Mouse (Mus musculus) myocyte (in vitro differentiated cells): ENCODE measurements around the gene Spag6l.

Experiments used
- E2F4 ChIP-seq: IDR thresholded peaks from one replicate; pipeline ENCODE4 v1.6.1; 2011; ENCODE audit warnings: mild to moderate bottlenecking, control low read depth, moderate library complexity; ENCODE audit not compliant: insufficient read depth
- MAX ChIP-seq: IDR thresholded peaks from one replicate; pipeline ENCODE4 v1.6.1; 2011; ENCODE audit warnings: low read depth, mild to moderate bottlenecking, control low read depth
- POLR2A ChIP-seq: IDR thresholded peaks from one replicate; pipeline ENCODE4 v1.6.1; 2011; ENCODE audit warnings: low read depth, mild to moderate bottlenecking, control low read depth, moderate library complexity; ENCODE audit not compliant: insufficient read length
- POLR2AphosphoS2 ChIP-seq: IDR thresholded peaks from one replicate; pipeline ENCODE4 v1.6.1; 2011; ENCODE audit warnings: low read depth, control low read depth; ENCODE audit not compliant: insufficient read length
- TCF12 ChIP-seq: IDR thresholded peaks from one replicate; pipeline ENCODE4 v1.6.1; 2011; ENCODE audit warnings: mild to moderate bottlenecking, control low read depth; ENCODE audit not compliant: poor library complexity, insufficient read depth, severe bottlenecking
- USF1 ChIP-seq: IDR thresholded peaks from one replicate; pipeline ENCODE4 v1.6.1; 2011; ENCODE audit warnings: low read depth, mild to moderate bottlenecking, control low read depth, moderate library complexity

DNA sequence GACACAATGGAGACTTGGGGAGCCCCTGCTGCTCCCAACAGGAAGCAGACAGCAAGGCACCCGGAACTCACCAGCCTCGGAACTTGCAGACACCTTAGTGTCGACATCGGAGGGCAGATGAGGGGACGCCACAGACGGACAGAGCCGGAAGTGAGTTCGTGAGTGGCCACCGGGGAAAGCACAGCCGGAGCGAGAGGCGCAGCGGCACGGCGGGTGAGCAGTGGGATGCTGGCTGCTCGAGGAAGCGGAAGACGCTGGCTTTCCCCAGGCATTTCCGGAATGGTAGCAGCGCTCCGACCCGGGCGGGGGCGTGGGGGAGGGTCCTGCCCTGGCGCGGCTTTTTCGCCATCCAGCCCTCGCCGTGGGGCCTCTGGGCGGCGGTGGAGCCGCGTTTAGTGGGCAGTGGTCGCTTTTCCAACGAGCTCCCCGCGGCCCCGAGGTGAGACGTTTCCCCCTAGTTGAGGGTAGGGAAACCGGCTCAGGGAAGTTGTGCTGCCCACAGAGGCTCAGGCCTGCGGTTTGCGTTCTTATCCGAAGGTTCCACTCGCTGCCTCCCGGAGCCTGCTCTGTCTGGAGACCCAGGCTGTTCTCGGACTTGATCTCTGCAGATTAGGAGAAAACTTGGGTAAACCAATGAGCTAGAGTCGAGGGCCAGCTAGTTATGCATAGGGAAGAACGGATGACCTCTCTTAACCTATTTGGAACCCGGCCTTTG is 41.5 kb upstream of the Spag6l start, which contains the start of the genes Top3b and Vpreb1:
- TF ChIP-seq POLR2AphosphoS2 (peak; percentile 93), POLR2A (peak; percentile 96), E2F4 (no peak), MAX (no peak), USF1 (no peak), TCF12 (no peak)
